Mouse (Mus musculus) kidney, adult 2 months (tissue): ENCODE results near the gene Sdr39u1.

Source experiments
- CTCF ChIP-seq: fragments of 200-500 bp; conservative IDR thresholded peaks from 2 replicates; pipeline ENCODE4 v1.5.1; 2011; ENCODE audit warnings: low read depth, mild to moderate bottlenecking, control low read depth, low read length, moderate library complexity, mixed read lengths; ENCODE audit not compliant: insufficient read depth, insufficient read length
- POLR2A ChIP-seq: fragments of 200-500 bp; IDR thresholded peaks from one replicate; pipeline ENCODE4 v1.6.1; 2011; ENCODE audit warnings: low read depth, low read length, control low read depth

GRCm38 (mm10) chr14:55873714-55874683, 26.1 kb downstream of the Sdr39u1 start:
- TF ChIP-seq CTCF, result peak; percentile 95
- no peak for TF ChIP-seq POLR2A
